Mouse (Mus musculus): ENCODE measurements around the gene Tnfaip6. TPM values are rescaled to one million over a fixed set of nuclear protein-coding genes. Genes with fewer than 3 reads are reported as not detected.
"Not testable (repeated sequence)": the region's sequence is repeated elsewhere in the genome, so short reads cannot be mapped to it uniquely, and the experiment has no call there.

Gene Tnfaip6
- total RNA-seq (2021) (1 to 10 TPM in 1 of 2 experiments, under 1 TPM in 1; 0.62 to 1.7 TPM), polyA plus RNA-seq (2012; rRNA removed) (0.06 TPM in 1 of 2 replicates, not detected in the other)
- long read RNA-seq, result 0 reads

DNA sequence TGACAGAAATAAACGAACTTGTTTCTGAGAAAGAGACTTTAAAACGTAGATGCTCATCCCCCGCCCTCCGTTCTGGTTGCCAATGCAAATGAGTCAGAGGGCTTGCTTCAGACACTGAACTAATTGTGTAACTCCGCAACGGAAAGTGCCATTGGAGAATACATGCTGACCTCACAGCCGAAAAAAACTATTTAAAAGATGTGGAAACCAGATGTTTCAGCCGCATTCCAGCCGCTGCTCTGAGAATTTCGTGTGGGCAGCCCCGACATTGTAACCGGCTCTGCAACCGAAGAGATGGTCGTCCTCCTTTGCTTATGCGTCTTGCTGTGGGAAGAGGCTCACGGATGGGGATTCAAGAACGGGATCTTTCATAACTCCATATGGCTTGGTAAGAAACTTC, at the start of gene Tnfaip6:
Gene Tnfaip6 (plus strand): TSS at position 128 of the 400 bp plus-strand sequence.
- DNase-seq, result peak; percentile 85

DNA sequence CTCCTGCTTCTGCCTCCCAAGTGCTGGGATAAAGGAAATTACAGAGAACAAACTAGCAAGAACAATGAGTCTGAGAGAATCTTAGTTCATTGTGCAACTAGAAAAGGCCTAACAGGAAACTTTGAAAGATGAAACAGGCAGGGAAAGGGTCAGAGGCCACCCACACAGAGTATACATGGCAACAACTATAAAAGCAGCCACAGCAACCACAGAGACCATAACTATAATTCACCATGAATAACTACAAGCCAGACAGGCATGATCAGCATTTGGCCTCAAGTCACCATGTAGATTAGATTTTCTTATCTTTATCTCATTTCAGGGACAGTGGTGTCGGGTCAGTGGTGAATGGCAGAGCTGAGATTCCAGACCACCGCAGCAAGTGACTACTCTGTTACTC, 48.2 kb upstream of the Tnfaip6 start:
- peak; percentile 58 for DNase-seq

DNA sequence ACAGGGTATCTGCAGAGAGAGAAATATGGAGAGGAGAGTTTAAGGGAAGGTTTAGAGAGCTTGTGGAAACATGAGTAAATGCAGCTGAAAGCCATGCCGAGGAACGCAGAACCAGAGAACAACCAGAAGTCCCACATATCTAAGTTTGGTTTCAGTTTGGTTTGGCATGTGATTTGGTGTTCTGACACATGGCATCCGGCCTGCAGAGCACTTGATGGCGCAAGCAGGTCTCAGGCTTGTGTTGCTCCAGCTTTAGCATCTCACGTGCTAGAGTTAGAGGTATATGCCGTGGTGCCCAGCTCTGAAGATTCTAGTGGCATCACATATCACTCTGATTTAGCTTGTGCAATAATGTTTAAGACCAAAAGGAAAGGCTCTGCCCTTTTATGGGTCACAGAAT, 46.4 kb upstream of the Tnfaip6 start:
- DNase-seq, result no peak

DNA sequence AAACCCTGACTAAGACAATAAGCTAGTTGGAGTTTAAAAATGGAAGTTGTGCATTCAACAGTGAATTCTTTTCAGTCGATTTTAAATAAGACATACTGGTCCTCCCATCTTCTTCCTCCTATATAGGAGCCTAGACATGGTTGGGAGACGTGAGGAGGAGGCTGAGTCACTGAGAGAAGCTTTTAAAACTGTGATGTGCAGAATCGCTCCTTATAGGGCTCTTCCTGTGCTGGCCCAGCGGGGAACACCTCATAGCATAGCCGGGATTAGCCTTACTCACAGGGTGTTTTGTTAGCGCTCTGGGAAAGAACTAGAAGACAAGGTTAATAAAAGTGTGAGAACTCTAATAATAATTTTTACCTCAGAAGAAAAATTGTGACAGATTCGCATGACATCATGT, 37.8 kb upstream of the Tnfaip6 start:
- no peak for DNase-seq

DNA sequence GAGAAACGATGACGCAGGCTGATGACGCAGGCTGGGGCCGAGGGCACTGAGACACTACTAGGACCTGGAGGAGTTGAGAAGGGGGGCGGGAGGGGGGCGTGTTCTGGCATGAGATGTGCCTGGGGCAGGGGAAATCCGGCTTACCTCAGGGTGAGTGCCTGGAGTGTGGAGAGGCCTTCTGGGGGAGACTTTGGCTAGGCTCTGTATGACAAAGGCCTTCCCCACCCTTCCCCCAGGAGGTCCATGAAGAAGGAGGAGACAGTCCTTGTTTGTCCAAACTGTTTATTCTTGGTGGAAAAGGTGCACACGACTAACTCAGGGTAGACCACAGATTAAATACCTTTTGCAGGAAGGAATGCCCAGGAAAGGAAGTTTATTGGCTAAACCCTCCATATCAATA, 36.3 kb upstream of the Tnfaip6 start:
- no peak for DNase-seq

DNA sequence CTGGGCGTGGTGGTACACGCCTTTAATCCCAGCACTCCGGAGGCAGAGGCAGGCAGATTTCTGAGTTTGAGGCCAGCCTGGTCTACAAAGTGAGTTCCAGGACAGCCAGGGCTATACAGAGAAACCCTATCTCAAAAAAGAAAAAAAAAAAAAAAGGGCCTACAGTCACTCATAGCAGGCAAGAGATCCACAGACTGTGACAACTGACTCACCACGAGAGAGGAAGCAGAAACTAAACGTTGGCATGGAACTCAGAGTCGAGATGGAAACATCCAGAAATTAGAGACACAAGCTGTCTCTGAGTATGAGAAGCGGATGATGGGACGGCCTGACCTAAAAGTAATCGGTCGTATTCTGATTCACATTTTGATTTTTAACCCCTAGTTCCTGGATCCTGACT, 35.5 kb upstream of the Tnfaip6 start:
- not testable (repeated sequence) for DNase-seq

DNA sequence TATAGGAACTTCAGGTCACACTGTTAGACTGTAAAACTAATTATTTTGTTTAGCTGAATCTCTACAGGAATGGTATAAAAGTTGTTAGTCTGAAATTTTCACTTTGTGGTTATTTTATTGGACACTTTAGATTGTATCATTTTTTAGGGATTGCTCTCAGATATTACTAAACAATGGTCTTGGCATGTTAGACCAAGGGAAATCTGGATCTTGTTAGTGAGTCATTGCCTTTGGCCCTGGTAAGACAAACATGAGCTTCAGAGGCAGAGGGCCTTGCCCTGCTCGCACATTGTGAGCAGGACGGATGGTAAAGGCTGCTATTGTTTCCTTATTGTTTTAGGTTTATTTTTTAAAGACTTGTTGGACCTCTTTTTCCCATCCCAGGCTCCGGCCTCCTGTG, 31.4 kb upstream of the Tnfaip6 start:
- no peak for DNase-seq

DNA sequence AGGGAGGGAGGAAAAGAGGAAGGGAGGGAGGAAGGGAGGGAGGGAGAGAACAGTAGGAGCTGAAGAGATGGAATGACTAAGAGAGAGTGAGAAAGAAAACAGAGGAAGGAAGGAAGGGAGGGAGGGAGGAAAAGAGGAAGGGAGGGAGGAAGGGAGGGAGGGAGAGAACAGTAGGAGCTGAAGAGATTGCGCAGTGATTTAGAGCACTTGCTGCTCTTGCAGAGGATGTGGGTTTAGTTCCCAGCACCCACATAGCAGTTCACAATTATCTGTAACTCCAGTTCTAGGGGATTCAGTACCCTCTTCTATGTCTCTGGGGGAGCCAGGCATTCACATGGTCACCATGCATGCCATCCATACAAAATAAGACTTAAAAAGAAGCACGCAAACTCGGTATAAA, 26.0 kb upstream of the Tnfaip6 start:
- not testable (repeated sequence) for DNase-seq

DNA sequence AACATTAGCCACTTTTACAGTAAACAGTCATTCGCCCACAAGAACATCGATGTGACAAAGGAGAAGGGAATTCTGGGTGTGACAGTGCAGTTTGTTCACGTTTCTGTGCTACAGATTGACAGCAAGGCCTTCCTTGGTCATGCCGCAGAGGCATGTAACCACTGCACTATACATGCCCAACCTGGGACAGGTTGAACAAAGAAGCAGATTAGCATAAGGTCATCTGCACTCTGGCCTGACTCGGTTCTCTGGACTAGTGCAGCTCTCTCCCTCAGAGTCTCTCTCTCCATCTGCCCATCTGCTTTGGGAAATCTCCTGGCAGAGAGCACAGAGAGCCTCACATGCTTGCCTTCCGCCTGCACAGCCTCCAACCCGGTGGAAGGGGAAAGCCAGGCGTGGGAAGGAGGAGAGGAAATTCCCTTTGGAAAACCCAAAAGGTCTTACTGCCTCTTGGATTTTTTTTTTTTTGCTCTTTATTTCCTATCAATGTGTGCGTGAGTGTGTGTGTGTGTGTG, 24.4 kb upstream of the Tnfaip6 start:
- no peak for DNase-seq

DNA sequence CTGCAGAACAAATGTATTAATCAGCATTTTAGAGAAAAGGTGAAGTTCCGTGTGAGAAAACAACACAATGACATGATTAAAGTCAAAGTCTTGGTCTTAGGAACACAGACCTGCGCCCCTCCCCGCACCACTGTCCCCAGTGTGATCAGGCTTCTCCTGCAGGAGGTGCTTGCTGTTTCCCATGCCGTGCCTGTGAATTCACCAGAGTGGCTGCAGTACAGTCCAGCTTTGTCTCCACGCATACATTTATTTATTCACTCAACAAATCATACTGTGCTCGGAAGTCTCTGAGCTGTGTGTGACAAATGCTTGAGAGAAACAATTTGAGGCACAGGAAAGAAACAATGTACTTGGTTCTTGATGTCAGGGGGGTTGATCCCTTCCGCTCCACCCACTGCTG, 21.4 kb upstream of the Tnfaip6 start:
- DNase-seq, result no peak

DNA sequence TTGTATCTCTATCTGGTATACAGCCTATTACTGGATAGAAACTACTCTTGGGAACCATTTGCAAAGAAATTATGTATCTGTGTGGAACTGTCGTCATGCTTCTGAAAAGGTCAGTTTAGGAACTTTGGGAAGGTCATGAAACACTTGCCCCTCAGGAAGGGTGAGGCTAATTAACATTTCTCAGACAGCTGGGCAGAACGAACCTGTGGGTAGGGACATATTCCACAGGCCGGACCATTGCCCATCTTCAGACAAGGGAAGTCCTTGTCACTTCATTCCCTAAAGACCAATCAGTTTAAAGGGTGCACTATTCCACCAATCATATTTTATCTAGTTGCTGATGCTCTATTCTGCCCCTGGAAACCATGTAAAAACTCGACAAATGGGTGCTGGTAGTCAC, 10.7 kb upstream of the Tnfaip6 start:
- DNase-seq, result no peak

DNA sequence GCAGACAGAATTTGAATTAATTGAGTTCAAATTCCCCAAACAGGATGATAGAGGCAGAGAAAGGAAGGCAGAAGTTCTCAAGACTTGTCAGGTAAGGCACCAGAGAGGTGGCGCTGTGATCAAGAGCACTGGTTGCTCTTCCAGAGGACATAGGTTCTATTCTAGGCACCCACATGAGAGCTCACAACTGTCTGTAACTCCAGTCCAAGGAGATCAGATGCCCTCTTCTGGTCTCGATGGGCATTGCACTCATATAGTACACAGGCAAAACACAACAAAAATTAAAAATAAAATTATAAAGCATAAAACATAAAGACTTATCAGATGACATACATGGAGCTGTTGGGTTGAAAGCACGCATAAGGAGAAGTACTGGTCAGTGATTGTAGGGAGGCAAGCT, 8.4 kb upstream of the Tnfaip6 start:
- no peak for DNase-seq

DNA sequence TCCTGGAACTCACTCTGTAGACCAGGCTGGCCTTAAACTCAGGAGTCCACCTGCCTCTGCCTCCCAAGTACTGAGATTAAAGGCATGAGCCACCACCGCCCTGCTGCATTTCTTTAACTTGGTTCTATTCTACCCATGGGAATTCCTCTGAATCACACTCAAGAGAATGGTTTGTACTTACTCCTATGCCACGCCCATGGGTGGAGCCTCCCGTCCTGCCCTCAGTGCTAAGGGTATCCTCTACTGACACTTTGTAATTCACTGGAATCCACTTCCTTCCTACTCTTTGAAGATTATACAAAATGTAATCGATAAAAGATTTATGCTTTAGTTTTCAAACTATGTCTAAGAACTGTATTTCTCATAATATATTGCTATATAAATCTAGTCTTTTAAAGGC, 6.3 kb upstream of the Tnfaip6 start:
- no peak for DNase-seq

DNA sequence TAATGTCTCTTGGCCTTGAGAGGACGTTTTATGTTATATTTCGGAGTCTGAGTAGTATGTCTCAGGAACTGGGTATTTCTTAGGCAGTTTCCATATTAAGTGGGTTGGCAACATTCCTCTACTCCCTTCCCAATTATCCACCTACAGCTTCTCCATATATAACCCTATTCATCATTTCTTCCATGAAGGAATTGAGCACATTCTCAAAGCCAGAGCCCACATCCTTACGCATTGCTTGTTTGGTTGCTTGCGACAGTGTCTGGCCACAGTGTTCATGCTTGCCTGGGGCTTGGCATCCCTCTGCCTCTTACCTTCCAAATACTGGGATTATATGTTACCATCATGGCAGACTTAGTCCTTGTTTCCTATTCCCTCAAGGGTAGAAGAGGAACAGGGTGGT, 3.2 kb upstream of the Tnfaip6 start:
- DNase-seq, result no peak

DNA sequence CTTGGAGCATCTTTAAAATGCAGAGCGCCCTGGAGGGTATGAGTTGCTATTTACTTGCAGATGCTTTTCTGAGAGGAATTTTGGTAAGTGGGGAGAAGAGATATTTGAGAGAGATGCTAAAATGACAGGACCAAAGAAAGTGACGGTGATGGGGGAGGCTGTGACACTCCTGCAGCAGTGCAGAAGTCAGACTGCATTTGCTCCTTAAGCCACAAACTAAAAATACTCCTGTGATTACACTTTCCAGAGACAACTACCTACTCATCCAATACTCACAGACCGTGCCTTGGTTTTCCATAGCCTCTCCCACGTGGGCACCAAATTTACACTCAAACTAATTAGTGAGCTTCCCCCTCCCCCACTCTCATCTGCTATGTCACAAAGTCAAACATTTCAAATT, 2.7 kb upstream of the Tnfaip6 start:
- no peak for DNase-seq

DNA sequence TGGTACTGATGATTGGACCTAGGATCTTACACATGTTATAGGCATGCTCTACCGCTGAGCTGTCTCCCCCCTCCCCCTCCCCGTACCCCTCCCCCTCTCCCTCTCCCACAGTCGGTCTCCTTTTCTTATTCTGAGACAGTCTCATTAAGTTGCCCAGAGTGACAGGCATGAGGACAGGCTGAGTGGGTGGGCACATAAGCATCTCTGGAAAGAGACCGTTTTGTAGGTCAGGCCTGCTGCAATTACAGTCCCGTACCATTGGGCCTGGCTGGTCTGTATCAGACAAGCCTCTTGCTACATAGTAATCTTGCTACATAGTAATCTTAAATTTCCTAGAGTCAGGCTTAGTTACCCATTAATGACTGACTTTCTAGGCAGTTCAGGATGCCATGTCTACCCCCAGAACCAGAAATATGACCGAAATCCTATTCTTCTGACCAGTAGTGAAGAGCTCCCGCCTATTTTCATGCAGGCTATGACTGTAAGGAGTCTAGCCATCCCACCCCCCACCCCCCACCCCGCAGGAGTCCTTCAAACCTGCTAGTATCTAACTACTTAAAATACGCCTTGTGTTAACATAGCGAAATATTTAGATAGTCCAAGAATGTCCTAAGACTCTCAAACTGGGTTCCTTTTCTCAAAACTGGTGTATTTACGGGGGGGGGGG, 747 bp upstream of the Tnfaip6 start:
- no peak for DNase-seq

DNA sequence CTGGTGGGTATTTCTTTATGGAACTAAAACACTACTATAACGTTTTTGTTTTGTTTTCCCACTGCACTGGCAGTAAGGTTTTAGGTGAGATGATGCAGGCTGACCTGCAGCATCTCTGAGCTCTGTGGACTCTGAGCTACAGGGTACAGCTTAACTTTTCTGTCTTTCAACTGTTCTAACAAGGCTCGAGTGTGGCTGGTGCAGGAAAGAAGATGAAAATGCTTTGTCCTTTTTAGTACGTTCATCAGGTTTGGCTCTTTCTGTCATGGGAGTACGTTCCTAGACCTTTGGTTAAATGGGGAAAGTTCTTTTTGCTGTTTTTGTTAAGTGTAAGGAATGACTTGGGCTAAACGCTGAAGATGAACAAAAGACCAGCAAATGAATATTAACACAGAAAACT, 749 bp downstream of the Tnfaip6 start:
- no peak for DNase-seq

DNA sequence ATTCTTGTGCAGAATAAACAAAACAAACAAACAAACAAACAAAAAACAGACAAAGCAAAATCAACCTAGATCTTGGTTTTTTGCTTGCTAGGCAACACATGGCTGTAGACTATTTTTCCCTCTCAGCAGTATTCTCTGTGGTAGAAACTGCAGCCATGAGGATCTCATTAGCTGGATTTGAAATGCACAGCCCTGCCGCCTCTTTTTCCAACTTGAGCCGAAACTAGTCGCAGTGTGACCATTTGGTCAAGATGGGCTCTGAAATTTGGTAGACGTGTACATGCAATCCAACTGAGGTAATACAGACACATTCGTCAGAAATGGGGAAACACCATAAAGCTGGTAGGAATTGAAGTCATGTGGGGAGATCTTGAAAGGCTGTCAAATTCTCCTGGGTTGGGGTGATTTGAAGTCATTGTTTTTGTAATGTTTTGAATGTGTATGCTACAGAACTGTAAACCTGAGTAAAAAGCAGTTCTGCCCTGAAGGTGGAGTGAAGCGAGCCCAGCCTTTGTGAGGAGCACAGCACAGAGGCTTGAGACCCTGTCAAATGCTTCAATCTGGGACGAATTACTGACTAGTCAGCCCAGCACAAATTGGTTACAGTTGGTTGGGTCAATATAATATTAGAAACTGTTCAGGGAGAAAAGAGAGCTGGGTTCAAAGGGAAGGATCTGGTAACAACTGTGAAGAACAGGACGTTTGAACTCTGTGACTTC, 1.4 kb downstream of the Tnfaip6 start:
- DNase-seq, result no peak

DNA sequence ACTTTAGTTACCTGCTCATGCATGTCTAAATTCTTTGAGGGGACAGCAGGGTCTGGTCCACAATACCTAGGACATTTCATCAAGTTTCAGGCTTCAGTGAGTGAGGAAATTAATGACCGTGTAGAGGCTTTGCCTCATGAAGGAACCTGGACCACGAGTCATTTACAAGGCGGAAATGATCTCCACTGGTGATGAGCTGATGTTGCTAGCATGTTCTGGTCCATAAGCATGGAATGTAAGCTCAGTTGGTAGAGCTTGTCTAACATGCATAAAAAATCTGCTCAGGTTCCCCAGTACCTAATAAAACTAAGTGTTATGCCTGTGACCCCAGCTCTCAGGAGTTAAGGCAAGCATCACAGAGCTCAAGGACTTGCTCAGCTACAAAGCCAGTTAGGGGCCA, 4.3 kb downstream of the Tnfaip6 start:
- no peak for DNase-seq

DNA sequence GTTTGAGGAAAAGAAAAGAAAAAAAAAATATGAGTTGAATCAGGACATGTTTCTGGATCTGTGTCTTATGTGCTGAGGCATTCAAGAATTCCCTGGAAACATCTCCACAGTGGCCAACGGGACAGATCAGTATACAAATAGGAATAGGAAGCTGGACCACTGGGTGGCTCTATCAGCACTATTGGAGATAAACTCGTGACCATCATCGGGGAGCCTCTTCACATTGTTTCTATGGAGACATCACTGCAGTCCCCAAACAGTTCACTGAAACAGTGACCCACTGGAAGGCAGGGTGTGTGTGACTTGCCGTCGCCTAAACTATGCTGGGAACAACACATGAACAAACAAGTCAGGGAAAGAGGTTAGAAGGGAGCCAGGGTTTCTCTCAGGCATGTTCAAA, 4.9 kb downstream of the Tnfaip6 start:
- DNase-seq, result no peak

DNA sequence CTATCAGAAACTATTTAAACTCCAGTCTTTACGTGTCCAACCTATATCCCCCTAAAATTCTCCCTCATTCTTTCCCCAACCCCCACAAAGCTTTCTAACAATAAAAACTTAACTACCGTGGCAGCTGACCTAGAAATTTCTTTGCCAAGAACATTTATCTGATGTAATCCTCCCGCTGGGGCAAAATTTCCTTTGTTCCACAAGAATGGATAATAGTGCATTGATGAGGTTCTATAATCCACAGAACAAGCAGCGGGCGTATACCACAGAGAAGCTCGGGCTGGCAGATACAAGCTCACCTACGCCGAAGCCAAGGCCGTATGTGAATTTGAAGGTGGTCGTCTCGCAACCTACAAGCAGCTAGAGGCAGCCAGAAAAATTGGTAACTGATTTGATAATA, 5.7 kb downstream of the Tnfaip6 start:
- DNase-seq, result no peak

DNA sequence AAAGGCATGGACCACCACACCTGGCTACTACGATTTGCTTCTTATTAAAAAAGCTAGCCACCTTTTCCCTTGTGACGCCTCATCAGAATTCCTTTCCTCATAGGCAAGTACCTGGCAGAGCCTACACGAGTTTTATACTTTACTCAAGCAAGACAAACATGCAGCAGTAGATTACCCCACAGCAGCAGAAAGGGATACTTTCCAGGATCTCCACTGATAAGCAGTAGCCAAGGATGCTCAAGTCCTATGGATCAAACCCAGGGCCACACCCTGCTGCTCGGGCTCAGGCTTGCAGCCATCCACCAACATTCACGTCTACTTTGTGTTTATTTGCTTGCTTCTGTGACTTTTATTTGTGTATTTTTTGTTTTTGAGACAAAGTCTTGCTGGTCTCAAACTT, 8.2 kb downstream of the Tnfaip6 start:
- DNase-seq, result no peak

DNA sequence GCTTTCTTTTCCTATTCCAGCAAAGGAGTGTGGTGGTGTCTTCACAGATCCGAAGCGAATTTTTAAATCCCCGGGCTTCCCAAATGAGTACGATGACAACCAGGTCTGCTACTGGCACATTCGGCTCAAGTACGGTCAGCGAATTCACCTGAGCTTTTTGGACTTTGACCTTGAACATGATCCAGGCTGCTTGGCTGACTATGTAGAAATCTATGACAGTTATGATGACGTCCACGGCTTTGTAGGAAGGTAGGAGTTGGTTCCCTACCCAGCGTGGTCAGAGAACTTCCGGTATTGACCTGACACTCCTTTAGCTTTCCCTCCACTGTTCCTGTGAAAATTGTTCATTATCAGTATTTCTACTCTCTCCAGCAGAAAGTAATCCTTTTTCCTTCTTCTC, 13.0 kb downstream of the Tnfaip6 start:
- DNase-seq, result no peak

DNA sequence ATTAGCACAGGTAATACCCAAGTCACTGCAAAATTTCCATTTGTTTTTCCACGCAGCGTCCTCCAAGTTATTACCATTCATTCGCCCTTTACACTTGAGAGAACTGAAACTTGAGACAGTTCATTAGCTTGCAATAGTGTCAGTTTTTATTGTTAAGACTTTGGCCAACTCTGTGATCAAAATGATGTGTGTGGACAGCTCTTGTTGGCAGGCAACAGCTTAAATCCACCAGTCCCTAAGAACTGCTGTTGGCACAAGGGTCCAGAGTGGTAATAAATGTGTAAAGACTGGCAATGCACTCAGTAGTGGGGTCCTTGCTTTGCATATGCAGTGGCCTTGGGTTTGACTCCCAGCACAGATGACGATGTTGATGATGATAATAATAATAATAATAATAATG, 14.5 kb downstream of the Tnfaip6 start:
- DNase-seq, result no peak
